Mouse (Mus musculus): Measurements from ENCODE around the gene Fam169a. TPM values are rescaled to one million over a fixed set of nuclear protein-coding genes. Genes with fewer than 3 reads are reported as not detected.
"Not testable (repeated sequence)": the region's sequence is repeated elsewhere in the genome, so short reads cannot be mapped to it uniquely, and the experiment has no call there.

Gene Fam169a
- polyA plus RNA-seq, 1 experiment from 2014 or later: 27.9 TPM

DNA sequence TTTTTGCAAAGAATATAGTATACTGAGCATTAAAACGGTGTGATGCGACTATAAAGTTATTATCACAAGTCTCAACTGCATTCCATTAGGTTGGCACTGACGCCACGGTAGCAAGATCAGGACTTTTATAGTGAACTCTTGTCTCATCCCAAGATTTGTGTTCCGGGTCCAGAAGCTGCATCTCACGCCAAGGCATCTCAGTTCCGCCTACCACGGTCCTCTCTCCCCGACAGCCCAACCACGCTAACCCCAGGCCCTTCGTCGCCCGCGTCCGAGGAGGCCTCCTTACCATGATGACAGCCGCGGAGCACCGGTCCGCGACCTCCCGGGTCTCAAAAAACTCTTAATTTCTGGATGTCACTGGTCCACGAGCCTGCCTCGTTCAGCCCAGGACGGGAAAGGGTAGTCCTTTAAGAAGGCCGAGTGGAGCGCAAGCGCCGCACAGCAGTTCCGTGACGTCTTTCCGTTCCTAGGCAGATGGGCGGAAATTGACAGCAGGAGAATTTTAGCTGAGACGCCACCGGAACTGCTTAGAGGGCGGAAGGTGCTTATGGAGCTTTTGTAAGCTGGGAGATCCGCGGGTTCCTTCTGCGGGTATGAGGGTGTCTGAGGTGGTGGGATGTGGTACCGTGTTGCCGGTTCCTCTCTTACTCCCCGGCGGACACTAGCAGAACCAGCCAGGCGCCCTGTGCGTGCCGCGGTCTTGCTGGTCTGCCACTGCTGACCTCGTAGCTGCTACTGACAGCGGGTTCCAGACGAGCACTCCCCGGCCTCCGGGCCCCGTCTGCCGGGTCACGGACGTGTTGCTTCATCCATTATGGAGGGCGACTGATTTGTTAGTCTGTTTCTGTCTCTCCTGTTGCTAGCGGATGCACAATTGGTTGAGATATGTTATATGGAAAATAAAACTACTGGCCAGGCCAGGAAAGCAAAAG lies 70.6 kb downstream of the Fam169a start, which contains the start of the genes Gfm2 and Nsa2:
Gene Gfm2, plus strand, starts transcription at position 472 of the 935 bp plus-strand sequence.
Gene Nsa2, minus strand, starts transcription at position 472 of the 935 bp plus-strand sequence.
- Histone ChIP-seq H3K36me3 (peaks cover 17% of the 10 kb centered on the region), H3K27me3 (no peaks in the 10 kb centered on the region), H3K27ac (replicated peaks) (peak within 1 kb of the TSS; percentile 95), H3K9me3 (no peaks in the 10 kb centered on the region), H3K4me3 (peak within 1 kb of the TSS; percentile 99), H3K9ac (peak within 1 kb of the TSS; percentile 98), H3K4me2 (peak within 1 kb of the TSS; percentile 81), H3K4me1 (replicated peaks) (peaks cover 18% of the 10 kb centered on the region)
- under 1% methylated on average over 57 of the region's 57 CpGs for WGBS
- peak; percentile 99 for ATAC-seq (ENCODE audit: low FRiP score, low read depth)

DNA sequence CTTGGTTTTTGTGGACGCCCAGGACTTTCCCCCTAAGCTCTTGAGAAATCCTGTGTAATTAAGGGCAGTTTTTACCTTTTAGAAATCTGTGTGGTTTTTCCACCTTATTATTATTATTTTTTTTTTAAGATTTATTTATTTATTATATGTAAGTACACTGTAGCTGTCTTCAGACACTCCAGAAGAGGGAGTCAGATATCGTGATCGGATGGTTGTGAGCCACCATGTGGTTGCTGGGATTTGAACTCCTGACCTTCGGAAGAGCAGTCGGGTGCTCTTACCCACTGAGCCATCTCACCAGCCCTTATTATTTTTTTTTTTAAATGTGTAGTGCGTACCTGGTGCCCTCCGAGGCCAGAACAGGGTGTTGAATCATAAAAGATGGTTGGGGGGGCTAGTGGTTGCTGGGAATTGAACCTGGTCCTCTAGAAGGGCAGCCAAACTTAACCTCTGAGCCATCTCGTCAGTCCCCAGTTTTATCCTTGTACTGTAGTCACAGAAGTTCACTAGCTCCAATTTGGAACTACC lies 71.4 kb downstream of the Fam169a start:
- peaks cover 18% of the 10 kb centered on the region for H3K4me1 ChIP-seq (replicated peaks)
- WGBS: 31% methylated on average over 8 of the region's 8 CpGs
- not testable (repeated sequence) for ATAC-seq (ENCODE audit: low FRiP score, low read depth)

DNA sequence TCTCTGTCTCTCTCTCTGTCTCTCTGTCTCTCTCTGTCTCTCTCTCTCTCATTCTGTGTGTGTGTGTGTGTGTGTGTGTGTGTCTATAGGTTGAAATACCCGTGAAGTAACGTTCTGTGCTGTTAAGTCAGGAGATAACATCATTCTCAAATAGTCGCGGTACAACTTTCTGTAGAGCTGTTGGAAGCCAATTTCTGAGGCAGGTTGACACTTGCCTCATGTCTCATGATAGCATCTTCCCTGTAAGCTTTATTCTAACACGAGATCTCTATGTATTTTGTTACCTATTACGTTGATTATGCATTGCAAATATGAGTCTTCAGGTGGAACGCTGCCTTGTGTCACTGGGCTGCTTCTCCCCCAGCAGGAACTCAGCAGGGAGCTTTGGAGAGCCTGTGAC lies 75.2 kb downstream of the Fam169a start:
- ATAC-seq (ENCODE audit: low FRiP score, low read depth): no peak
- 86% methylated on average over 7 of the region's 7 CpGs for WGBS

More for the DNA sequence above, 71.4 kb downstream of the Fam169a start:
- Histone ChIP-seq H3K4me2 (peak overlapping the region; percentile 59), H3K9ac (peak overlapping the region; percentile 98), H3K4me3 (peak overlapping the region; percentile 99), H3K36me3 (peaks cover 20% of the 10 kb centered on the region), H3K27ac (replicated peaks) (peak overlapping the region; percentile 95)
- H3K27me3 ChIP-seq, H3K9me3 ChIP-seq: not testable (repeated sequence)

DNA sequence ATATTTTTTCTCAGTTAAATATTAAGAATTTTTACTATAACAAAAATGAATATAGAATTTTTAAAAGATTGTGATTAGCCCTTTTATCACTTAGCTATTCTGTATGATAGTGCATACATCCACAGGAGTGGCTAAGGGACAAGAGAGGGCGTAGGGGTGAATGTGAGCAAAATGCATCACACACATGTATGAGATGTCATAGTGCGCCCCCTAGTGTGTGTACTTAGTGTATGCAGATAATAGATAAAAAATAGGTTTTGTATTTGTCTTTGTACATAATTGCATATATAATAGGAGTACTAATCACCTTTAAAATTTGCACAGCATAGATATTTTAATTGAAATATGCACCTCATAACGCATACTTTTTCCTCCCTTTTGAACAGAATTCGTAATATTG lies 78.7 kb downstream of the Fam169a start:
- ATAC-seq (ENCODE audit: low FRiP score, low read depth): no peak
- Histone ChIP-seq H3K27me3 (no peaks in the 10 kb centered on the region), H3K4me3 (no peak overlapping the region), H3K9ac (no peak overlapping the region), H3K9me3 (no peaks in the 10 kb centered on the region), H3K27ac (replicated peaks) (no peak overlapping the region), H3K36me3 (peaks cover 50% of the 10 kb centered on the region), H3K4me1 (replicated peaks) (no peaks in the 10 kb centered on the region), H3K4me2 (no peak overlapping the region)
- 59% methylated on average over 4 of the region's 4 CpGs for whole genome bisulfite sequencing

More for the DNA sequence above, 75.2 kb downstream of the Fam169a start:
- Histone ChIP-seq H3K27ac (replicated peaks) (no peak overlapping the region), H3K9me3 (no peaks in the 10 kb centered on the region), H3K4me3 (no peak overlapping the region), H3K9ac (no peak overlapping the region), H3K27me3 (no peaks in the 10 kb centered on the region), H3K4me2 (no peak overlapping the region), H3K4me1 (replicated peaks) (peaks cover 10% of the 10 kb centered on the region), H3K36me3 (peaks cover 27% of the 10 kb centered on the region)

DNA sequence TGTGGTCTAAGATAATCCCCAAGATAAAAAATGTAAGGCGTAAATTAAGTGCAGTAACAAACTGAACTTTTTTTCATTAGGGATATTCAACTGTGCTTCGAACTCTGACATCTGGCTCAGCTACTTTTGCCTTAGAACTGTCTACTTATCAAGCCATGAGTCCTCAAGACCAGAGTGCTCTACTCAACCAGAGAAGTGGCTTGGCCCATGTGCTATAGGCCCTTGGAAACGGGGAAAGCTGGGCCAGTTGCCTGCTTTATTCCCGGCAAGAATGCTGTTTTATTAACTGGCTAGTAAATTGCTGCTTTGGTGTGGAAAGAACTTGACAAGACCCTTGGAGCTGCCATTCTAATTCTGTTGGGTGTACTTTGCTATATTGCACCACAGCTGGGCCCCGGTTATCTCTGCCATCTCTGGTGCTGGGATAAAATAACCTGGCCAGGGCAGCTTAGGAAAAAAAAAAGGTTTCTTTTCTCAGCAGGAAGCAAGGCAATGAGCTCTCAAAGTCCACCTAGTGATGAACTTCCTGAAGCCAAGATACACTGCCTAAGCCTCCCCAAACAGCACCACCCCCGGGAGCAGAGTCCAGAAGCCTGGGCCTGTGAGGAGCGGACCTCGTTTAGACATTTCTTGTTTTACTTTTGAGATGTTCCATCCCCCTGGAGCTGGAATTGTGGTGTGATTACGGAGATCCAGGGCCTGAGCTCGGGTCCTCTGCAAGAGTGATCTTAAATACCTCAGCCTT lies 108.6 kb downstream of the Fam169a start:
- H3K36me3 ChIP-seq: peaks cover 58% of the 10 kb centered on the region
- no peak overlapping the region for H3K27ac ChIP-seq (replicated peaks)
- no peak overlapping the region for H3K9ac ChIP-seq
- H3K4me1 ChIP-seq (replicated peaks): no peaks in the 10 kb centered on the region
- 91% methylated on average over 10 of the region's 10 CpGs for WGBS
- H3K4me3 ChIP-seq: no peak overlapping the region
- ATAC-seq (ENCODE audit: low FRiP score, low read depth): no peak
- no peak overlapping the region for H3K4me2 ChIP-seq
- H3K27me3 ChIP-seq: no peaks in the 10 kb centered on the region
- no peaks in the 10 kb centered on the region for H3K9me3 ChIP-seq

DNA sequence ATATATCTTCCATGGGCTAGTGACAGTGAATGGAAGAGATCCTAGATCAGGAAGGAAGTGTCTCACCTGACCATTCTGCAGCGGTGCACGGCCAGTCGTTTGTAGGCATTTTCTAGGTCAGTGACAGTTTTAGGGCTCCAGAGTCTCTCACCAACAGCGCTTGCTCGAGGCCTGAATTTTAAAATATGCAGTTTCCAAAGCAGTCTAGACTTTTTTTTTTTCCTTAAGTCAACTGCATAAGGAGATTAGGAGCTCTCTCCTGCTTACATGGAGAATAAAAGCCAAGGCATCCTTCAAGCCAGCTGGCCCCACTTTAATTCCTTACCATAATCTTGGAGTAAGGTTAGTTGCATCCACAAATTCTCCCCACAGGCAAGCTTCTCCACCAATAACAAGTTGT lies 109.6 kb downstream of the Fam169a start:
- Histone ChIP-seq H3K27me3 (no peaks in the 10 kb centered on the region), H3K27ac (replicated peaks) (no peak overlapping the region), H3K4me3 (no peak overlapping the region), H3K9ac (no peak overlapping the region), H3K4me2 (no peak overlapping the region), H3K36me3 (peaks cover 53% of the 10 kb centered on the region), H3K9me3 (no peaks in the 10 kb centered on the region), H3K4me1 (replicated peaks) (no peaks in the 10 kb centered on the region)
- 89% methylated on average over 5 of the region's 5 CpGs for WGBS
- no peak for ATAC-seq (ENCODE audit: low FRiP score, low read depth)

DNA sequence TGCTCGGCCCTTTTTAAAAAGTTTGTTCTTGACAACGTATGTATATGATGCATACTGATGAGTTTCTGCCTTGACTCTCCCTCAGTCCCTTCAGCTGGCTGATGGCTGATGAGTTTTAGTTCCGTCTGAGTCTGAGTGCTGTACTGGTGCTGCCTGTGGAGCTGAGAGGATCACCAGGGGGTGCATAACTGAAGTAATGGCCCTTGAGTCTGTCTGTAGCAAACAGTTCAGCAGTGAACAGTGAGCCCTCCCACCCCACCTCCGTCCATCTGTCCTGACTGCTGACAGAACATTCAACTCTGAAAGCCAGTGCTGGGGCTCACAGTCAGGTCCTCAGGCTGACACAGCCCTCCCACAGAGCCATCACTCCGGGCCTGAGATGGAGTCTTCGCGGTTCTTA lies 111.9 kb downstream of the Fam169a start:
- H3K4me1 ChIP-seq (replicated peaks): no peaks in the 10 kb centered on the region
- no peak overlapping the region for H3K4me2 ChIP-seq
- no peaks in the 10 kb centered on the region for H3K27me3 ChIP-seq
- H3K27ac ChIP-seq (replicated peaks): no peak overlapping the region
- 66% methylated on average over 7 of the region's 7 CpGs for WGBS
- H3K9me3 ChIP-seq: no peaks in the 10 kb centered on the region
- no peak overlapping the region for H3K9ac ChIP-seq
- no peak for ATAC-seq (ENCODE audit: low FRiP score, low read depth)
- H3K4me3 ChIP-seq: no peak overlapping the region
- peaks cover 33% of the 10 kb centered on the region for H3K36me3 ChIP-seq

DNA sequence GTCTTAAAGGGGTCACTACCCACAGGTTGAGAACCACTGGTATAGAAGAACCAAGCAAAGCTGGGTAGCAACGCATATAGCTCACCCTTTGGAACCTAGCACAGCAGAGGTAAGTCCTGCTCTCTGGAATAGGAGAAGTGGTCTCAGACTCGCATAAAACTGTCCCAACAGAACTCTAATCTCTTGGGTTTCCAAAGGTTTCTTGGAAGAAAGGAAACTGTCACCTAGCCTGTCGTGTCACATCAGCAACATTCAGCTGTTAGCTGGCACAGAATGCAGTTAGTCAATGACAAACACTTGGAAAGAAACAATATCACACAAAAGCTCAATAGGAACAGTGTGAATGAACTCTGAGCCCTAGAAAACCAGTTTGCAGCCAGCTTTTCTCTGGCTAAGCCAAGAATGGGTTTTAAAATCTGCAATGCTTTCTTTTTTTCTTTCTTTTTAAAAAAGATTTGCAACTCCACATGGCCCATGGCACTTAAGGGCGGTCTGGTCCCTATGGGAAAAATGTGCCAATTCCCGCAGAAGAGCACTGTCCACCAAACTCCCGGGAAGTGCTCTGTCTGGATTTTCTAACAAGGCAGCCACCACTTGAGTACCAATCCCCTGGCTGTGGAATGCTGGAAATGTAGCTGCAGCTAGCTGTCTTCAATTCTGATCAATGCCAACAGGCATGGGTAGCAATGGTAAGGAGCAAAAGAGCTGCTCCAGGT lies 113.2 kb downstream of the Fam169a start:
- ATAC-seq (ENCODE audit: low FRiP score, low read depth): no peak
- H3K27me3 ChIP-seq: no peaks in the 10 kb centered on the region
- WGBS: 64% methylated on average over 6 of the region's 6 CpGs
- no peak overlapping the region for H3K9ac ChIP-seq
- H3K4me1 ChIP-seq (replicated peaks): no peaks in the 10 kb centered on the region
- H3K4me2 ChIP-seq: no peak overlapping the region
- H3K4me3 ChIP-seq: no peak overlapping the region
- peaks cover 20% of the 10 kb centered on the region for H3K36me3 ChIP-seq
- H3K27ac ChIP-seq (replicated peaks): no peak overlapping the region; the same call in 1 of the 2 replicates
- no peaks in the 10 kb centered on the region for H3K9me3 ChIP-seq

Other genes starting within 250 kb of the Fam169a start
- 0.24 and 0.26 TPM in 2 replicates for gene Gcnt4, start 142.6 kb upstream of the Fam169a start, polyA plus RNA-seq (2015; fragmentation: Nextera tagmentation; extraction: Ambion mirVana)
- gene 1700029F12Rik, start 32.9 kb upstream of the Fam169a start, polyA plus RNA-seq (2015; fragmentation: Nextera tagmentation; extraction: Ambion mirVana): not detected in 2 replicates
- 0.30 and 0.32 TPM in 2 replicates for gene Gm6169, start 32.0 kb downstream of the Fam169a start, polyA plus RNA-seq (2015; fragmentation: Nextera tagmentation; extraction: Ambion mirVana)
- 31.8 and 34.4 TPM in 2 replicates for gene Gfm2, start 70.7 kb downstream of the Fam169a start, polyA plus RNA-seq (2015; fragmentation: Nextera tagmentation; extraction: Ambion mirVana)
- 35.0 and 36.0 TPM in 2 replicates for gene Nsa2, start 70.7 kb downstream of the Fam169a start, polyA plus RNA-seq (2015; fragmentation: Nextera tagmentation; extraction: Ambion mirVana)
- 45.2 and 52.9 TPM in 2 replicates for gene Hexb, start 131.1 kb downstream of the Fam169a start, polyA plus RNA-seq (2015; fragmentation: Nextera tagmentation; extraction: Ambion mirVana)
- 57.3 and 59.7 TPM in 2 replicates for gene Enc1, start 173.8 kb downstream of the Fam169a start, polyA plus RNA-seq (2015; fragmentation: Nextera tagmentation; extraction: Ambion mirVana)